Mouse (Mus musculus): ENCODE measurements around the gene 1500009C09Rik.

Gene 1500009C09Rik

DNA sequence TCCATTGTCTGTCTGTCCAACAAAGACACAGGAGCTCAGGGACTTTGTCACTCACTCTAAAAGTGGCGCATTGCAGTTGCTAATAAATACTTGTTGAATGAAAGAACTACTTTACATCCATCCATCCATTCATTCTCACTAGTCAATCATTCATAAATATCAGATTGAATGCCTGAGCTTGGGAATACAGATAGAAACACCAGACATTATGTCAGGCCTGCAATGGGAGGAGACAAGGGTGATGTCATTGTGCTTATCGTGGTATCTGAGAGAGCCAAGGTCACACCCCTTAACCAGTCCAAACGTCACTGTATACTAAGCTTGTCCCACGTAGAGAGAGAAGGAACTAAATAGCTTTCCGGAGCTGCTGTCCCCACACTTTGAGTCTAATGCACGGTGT is at the start of gene 1500009C09Rik:
Gene 1500009C09Rik, plus strand, starts transcription at position 301 of the 400 bp plus-strand sequence.
- DNase-seq (ENCODE audit: low spot score), result no peak

DNA sequence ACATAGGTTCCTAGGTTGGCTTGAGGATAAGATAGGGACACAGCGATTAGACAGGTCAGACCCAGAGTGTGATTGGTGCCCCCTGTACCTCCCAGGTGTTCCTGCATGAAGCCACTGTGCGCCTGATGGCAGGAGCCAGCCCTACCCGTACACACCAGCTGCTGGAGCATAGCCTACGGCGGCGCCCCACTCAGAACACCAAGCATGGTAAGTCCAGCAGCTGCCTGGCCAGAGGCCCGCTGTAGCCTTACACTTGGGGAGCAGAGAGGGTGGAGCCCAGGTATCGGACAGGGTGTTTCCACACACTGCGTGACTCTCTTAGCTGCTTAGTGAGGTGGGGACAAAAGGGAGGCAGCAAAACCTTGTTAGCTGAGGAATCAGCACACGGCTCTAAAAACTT is 49.1 kb upstream of the 1500009C09Rik start:
- DNase-seq (ENCODE audit: low spot score), result no peak

DNA sequence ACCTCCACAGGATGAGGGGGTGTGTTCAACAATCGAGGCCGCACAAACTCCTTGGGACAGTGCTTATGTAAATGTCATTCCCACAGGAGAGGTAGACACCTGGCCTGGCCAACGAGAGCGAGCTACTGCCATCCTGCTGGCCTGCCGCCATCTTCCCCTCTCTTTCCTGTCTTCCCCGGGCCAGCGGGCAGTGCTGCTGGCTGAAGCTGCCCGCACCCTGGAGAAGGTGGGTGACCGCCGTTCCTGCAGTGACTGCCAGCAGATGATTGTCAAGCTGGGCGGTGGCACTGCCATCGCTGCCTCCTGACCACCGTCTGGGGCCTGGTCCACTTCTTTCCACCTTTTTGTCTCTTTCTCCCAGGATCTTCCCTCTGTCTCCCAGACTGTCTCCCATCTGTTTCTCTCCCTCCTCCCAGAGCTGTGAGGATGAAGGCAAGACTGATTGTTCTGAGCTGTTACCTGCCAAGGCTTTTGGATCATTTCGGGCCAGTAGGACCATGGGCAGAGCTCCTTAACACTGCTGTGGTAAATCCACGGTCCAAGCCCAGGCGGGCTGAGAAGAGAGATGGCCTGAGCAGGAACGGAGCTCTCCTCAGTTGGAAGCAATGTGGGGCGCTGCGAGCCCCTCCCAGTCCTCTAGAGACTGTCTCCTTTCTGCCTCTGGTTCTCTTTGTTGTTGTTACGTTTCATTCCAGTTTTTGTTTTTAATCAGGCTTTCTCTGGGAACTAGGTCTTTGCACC is 48.4 kb upstream of the 1500009C09Rik start:
- no peak for DNase-seq (ENCODE audit: low spot score)

DNA sequence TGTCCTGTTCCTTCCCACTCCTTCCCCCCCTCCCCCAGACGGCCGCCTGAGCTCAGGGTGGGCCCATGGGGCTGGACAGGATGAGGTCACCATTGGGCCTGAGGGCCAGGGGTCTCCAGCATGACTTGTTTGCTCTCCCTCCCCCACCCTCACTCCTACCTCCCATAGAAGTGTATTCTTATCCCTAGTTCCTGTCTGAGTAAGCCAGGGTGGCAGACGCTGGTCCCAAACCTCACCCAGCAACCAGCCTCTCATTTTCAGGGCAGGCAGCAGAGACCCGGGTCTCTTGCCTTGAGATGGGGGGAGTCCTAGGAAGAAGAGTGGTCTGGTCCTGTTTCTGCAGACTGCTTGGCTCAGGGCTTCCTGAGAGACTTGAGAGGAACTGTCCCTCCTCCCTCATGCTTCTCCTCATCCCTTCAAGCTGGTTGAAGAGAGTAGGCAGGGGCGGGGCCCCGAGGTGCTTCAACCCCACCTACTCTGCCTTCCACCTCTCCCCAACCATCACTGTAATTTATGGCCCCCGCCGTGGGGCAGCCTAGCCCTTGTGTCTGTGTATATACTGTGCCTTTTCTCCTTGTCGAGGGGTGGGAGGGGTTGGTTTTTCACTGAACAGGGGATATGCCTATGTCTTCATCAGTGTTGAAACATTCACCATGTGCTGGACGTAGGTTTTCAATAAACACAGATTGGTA is 47.4 kb upstream of the 1500009C09Rik start:
- DNase-seq (ENCODE audit: low spot score), result no peak

DNA sequence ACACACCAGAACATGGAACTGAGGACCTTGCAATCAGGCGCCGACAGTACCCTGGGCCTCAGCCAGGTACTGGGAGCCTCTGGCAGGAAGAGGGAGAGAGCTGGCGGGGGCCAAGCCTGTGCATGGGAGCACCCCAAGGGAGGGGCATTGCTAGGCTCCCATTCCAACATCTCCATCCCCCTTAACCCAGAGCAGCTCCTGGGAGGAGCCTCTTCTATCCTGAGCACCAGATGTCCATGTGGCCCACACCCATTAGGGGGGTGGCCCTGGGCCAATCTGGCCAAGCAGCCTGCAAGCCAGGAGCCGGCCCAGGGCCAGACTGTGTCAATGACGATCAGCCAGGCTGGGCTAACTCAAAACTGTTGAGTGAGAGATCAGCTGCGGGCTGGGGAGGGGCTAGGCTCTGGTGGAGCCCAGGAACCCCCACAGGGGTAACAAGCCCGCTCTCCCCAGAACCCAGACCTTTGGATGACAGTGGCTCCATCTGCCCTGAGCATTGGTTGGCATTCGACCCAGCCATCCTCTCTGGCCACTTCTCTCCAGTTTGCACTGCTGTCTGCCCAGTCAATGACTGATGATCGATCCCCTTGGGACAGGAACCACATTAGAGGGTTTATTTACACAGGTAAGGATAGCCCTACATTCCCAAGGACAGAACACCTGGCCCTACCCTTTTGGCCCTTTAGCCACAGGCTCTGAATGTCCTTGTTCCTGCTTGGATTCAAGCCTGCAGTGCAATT is 45.7 kb upstream of the 1500009C09Rik start:
- no peak for DNase-seq (ENCODE audit: low spot score)

DNA sequence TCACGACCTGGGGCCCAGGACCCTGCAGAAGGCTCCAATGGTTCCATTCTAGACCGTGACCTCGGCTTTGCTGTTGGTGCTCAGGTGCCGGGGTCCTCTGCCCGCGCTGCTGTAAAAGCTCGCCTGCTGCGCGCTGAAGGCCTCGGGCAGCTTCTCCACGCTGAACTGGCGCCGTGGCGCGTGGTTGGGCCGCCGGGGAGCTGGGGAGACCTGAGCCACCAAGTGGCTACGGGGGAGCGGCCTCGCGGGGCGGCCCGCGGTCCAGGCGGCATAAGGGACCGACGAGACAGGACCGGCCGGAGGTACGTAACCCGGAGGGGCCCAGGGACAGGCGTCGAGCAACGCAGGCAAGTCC is 45.1 kb upstream of the 1500009C09Rik start:
- no peak for DNase-seq (ENCODE audit: low spot score)

DNA sequence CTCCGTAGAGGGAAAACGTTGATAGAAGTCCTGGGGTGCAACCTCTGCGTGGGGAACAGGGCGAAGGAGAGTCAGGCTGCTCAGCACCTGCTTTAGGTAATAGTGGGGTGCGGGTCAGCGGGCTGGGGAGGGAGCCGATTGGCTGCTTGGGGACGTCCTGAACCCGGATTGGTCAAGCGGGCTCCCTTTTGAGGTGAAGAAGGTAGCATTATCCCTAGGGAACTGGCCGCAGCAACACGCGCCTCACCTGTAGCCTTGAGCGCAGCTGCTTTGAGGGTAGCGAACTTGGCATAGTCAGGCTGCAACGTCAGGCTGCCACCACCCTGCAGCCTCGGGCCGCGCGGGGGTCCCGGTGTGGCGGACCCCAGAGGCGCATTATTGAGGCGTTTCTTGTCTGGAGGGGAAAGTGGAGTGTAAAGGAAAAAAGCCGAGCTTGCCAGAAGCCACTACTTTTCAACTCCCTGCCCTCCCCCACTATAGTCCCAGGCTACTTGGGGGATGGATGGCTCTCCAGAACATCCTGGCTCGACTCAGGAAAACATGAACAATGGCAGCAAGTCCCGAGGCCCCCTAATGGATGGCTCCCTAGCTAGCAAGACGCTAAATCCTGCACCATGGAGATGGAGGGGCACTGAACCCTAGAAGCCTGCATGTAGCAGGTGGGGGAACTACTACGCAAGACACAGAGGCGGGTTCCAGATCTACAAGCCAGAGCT is 44.5 kb upstream of the 1500009C09Rik start:
- no peak for DNase-seq (ENCODE audit: low spot score)

DNA sequence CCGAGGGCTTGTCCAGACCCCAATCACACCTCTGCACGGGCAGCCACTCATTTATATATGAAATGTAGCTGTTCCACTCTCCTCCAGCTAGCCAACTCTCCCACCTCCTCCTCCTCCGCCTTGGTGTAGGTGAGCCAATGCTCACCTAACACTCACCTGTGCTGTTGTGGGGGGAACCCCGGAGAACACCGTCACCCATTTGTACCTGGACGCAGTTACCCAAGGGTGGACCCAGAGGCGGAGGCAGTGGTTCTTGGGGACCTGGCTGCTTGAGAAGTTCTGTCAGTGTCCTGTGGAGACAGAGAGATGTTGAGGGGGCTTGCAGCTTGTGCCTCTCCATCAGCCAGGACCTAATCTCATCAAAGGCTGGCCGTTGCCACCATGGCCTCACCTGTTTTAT is 43.9 kb upstream of the 1500009C09Rik start:
- DNase-seq (ENCODE audit: low spot score), result no peak

DNA sequence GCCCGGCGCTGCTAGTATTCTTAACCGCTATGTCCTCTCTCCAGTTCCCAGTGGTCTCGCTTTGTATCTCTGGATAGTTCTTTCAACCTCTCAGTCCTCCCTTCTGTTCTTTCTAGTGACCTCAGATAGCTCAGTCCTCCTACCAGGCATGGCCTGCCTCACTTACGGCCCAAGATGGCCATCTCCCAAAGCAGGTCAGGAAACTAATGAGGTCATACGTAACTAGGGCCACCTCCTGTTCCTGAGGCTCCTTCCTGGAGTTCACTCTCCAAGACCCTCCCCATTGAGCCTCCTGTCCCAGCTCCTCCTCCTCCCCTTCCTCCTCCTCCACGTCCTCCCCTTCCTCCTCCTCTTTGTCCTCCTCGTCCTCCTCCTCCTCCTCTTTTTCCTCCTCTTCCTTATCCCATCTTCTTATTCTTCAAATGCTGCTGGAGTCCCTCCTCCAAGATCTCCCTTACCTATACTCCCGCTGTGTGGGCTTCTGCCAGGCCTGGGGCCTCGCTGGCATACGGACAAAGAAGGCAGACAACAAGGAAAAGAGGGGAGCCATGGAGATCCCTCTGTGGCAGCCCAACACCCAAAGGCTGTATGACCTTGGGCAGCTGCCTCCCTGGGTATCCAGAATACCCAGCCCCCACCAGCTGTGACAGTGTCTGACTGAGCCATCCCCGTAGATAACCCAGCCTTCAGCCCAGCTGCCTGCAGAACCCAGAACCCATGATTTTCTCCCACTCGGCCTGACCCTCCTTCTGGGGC is 42.7 kb upstream of the 1500009C09Rik start:
- DNase-seq (ENCODE audit: low spot score), result no peak

DNA sequence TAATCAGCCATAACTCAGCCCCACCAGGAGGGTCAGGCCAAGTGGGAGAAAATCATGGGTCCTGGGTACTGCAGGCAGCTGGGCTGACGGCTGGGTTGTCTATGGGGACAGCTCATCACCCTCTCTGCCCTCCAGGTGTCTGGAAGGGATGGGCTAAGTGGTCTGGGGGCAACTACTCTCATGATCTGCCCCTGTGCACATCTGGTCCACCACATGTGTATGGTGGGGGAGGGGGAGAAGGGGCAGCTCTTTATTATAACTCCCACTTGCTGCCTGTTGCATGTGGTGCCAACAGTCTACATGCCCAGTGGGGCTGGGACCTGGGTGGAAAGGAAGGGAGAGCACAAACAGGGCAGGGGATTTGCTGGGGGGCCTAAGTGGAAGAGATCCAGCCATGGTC is 41.4 kb upstream of the 1500009C09Rik start:
- no peak for DNase-seq (ENCODE audit: low spot score)

DNA sequence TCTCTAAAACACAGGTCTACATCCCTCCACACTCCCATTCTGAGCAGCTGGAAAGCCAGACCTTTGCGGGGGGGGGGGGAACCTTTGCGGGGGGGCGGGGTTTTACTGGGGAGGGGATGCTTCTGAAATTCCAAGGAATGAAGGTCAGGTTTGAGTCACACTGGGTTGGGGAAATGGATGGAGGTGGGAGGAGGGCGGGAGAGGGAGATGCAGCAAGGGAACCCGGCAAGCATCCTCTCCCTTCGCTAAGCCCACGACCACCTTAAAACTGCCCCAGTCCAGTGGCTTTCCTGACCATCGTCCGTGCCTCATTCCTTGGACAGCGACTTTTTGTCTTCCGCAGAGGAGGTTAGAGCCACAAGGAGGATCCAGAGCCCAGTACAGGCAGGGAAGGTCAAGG is 40.9 kb upstream of the 1500009C09Rik start:
- no peak for DNase-seq (ENCODE audit: low spot score)

DNA sequence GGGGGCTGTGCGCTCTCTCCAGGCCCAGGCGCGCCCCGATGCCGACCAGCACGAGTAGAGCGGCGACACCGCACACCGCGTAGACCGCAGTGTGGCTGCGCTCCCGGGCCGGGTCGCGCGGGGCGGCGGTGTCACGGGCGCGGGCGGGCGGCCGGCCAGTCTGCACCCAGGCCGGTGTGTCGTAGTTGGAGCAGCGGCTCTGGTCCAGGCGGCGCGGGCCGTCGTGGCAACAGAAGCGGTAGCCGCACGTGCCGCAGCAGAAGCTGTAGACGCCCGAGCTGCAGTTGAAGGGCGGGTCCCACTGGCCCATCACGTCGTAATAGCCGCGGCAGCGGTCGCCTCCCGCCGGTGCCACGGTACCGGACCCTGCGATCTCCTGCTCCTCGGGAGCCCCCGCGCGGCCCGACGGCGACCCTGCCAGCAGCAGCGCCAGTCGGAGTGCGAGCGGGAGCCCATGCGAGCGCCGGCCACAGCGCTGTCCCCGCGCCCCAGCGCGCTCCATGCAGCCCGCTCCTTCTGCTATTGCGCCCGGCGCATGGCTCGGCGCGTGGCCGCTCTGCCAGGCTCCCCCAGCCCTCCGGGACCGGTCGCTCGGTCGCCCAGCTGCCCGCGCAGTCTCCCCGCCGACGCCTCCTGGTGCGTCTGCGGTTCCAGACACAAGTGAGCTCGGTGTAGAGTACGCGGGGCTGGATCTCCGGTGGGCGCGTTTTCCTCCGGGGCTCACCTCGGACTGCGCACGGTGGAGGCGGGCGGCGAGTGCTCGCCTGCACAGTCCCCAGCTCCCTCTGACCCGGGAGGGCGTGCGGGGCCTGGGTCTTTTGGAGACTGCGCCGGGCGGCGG is 40.1 kb upstream of the 1500009C09Rik start:
- DNase-seq (ENCODE audit: low spot score), result no peak

DNA sequence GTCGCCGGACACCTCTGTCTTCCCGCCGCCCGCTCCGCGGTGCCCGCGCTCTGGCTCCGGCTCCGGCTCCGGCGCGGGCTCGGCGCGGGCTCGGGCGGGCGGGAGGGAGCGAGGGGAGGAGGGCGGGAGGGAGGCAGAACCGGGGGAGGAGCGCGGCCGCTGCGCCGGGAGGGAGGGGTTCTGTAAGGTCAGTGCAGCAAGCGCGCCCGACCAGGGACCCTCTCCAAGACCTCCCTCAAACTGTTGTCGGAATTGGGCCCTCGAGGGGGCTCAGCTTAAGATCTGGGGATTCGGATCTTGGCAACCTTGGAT is 39.5 kb upstream of the 1500009C09Rik start, which contains the start of gene Shisa8:
Gene Shisa8, minus strand, starts transcription at position 64 of the 312 bp plus-strand sequence.
- DNase-seq (ENCODE audit: low spot score), result no peak

DNA sequence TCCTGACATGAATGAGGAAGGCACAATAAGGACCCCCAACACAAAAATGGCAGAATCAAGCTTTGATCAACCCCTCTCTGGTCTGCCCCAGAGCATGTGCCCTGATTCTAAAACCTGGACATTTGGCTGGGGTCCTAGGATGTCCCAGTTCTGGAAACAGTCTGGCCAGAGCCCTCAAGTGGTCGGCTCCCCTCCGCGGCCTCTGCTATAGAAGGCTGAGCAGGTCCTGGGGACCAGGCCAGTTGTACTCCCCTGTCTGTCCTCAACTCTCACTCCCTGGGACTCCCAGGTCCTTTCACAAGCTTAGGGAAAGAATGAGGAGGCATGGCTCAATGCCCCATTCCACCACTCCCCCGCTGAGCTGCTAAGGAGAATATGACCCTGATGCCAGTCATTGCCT is 39.0 kb upstream of the 1500009C09Rik start:
- no peak for DNase-seq (ENCODE audit: low spot score)

DNA sequence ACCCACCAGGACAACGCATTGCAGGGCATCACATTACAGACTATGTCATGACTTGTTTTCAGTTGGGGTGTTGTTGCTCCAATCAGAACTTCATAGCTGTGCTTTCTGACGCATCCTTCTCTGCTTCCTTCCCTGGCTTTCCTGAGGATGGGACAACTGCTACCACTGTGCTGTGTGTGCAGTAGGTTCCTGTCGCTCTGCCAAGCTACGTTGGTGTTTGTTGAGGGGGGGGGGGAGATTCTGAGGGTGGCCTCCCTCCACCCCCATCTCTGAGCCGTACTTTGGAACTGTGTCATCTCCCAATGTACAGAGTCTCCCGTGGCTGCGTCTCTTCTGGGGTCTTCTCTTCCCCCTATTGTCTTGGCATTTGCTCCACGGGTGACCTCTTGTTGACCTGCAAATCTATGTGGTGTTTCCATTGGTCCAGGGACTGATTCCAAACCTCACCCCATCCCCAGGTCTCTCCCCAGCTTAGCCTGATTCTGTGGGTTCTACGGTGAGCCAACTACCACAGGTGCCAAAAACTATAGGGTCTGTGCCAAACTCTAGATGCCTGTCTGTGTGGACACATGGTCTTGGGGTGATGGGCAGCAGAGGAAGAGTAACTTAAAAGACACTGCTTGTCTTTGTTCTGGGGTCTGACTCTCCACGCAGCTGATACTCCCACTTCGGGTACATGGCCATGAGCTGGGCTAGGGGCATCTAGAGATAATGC is 36.7 kb upstream of the 1500009C09Rik start:
- no peak for DNase-seq (ENCODE audit: low spot score)

DNA sequence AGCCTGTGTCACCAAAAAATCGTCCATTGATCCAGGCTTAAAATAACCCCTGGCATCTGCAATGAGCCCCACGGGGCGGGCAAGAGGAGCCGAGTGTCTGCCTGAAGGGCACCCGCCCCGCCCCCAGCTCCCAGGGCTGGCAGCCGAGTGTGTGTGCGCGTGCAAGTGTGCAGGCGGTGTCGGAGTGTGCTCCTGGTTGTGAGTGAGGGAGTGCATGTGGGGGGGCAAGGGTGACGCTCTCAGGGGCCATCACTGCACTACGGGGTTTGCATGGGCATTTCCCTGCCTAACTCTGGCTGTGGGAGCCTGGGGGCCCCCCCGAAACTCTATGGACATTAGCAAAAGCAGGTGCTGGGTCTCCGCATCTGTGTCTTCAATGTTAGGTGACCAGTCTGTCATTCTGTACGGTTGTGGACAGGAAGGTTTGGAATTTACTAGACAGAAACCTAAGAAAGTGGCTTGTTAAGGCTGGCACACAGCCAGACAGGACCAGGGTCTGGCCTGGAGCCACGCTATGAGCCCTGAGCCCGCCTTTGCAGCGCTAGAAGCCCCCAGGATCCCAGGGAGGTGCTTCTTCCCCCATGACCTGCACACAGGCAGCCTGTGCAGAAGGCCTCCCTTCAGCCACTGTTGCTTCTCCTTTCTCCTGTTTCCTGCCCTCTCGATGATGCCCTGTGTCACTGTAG is 35.9 kb upstream of the 1500009C09Rik start:
- no peak for DNase-seq (ENCODE audit: low spot score)

DNA sequence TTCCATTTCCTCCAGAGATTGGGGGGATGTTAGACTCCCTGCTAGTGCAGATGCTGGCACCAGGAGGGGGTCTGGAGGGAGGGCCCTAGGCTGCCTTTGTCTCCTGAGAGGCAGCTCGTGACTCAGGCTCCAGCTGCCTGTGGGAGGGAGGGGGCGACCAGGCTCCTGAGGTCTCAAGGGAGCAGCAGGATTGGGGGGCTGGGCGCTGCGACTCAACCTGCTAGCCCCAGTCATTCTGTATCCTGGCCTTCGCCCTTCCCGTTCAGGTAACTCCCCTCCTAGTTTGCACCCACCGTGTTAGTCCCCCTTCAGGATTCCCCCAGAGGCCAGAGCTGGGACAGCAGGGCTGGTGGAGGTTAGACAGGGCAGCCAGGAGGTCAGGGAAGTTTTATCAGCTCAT is 35.2 kb upstream of the 1500009C09Rik start:
- no peak for DNase-seq (ENCODE audit: low spot score)

DNA sequence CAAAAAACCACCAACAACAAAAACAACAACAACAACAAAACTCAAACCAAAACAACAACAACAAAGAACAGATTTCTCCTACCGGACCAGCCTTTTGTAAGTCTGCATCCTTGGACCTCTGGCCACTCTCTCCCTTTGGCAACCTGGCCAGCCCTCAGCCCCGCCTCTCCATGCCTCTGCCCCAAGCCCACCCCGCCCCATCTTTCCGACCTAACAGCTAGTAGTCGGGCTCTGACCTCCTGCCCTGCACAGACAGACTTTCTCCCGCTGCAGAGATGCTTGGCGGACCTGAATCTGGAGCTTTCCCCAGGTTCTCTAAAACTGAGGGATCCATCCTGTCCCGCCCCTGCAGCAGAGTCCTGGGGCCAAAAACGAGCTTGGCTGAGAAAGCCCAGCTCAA is 34.2 kb upstream of the 1500009C09Rik start:
- no peak for DNase-seq (ENCODE audit: low spot score)

DNA sequence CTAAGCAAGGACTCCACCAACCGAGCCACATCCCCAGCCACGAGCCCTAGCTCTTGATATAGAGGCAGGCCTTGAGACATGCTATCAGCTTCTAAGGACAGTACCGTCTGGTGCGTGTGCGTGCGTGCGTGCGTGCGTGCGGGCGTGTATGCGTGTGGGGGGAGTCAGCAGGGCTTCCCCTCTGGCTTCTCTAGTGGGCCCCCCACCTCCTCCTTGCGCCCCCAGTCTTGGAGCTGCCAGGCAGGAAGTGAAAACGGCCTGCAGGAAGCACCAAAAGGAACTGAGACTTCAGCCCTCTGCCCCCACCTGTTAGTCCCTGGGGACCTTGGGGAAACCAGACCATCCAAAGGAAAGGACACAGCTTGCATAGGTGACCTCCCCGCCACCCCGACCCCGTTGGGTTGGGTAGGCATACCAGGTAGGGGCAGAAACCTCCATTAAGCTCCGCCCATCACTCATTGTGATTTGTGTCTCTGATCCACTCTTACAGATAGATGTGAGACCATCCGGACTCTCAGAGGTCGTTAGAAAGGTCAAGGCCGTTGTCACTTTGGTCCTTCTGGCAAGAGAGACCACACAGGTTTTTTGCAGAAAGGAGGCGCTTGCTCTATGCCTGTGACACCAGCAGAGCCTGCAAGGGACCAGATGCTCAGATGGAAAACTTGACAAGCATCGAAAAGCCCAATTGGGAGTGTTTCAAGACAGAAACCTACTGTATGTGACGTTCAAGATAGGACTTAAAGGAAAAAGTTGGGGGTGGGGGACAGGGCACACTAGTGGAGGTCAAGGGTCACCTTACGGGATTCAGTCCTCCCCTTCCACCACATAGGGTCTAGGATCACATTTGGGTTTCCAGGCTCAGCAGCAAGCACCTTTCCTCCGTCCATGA is 33.2 kb upstream of the 1500009C09Rik start:
- DNase-seq (ENCODE audit: low spot score), result no peak

All from ovary, postnatal 10 days (tissue).